In genomic region chr1:72123434-72124297, GRCm38 (mm10) we compare ENCODE assay signal across 8 mouse cellular contexts.
DNase-seq lines count a peak whose midpoint lies in the region; ATAC-seq lines count a peak whose summit lies in the region.

No protein-coding gene starts in this region.

- no peaks in the 10 kb centered on the region for H3K36me3 ChIP-seq in midbrain, embryonic 10.5 days

- no peaks in the 10 kb centered on the region for H3K9me3 ChIP-seq in midbrain, embryonic 10.5 days (replicated peaks)

- 0 out of 2 replicates have a peak, but pooled peaks cover 2% of the 10 kb centered on the region for H3K4me1 ChIP-seq in midbrain, embryonic 10.5 days

- no peaks in the 10 kb centered on the region for H3K27me3 ChIP-seq in midbrain, embryonic 10.5 days (ENCODE audit: low read depth, poor library complexity, severe bottlenecking)

- H3K4me3 ChIP-seq in midbrain, embryonic 10.5 days = peak overlapping the region; percentile 16; the same call in 1 of the 2 replicates

- WGBS in midbrain, embryonic 10.5 days = 37% methylated on average over 23 of the region's 23 CpGs

- ATAC-seq in activated CD4-positive, CD25-positive, alpha-beta regulatory T cell, adult 4 months = no peak

- H3K27ac ChIP-seq in midbrain, embryonic 10.5 days (replicated peaks) = no peak overlapping the region

- peak; percentile 84 for DNase-seq in ZHBTc4 (ENCODE audit: low read depth, low spot score)
- DNase-seq in cerebellum, postnatal 4 days (ENCODE audit: low spot score in 2 of 2) = peak; percentile 95 to 96
- DNase-seq in gastrocnemius, postnatal 10 days = peak; percentile 95
- peak; percentile 65 for DNase-seq in induced T-regulatory cell, adult 2 months (ENCODE audit: low read depth)
- DNase-seq in left cerebral cortex, adult 9 months (ENCODE audit: low spot score in 2 of 2) = peak; percentile 25 to 88
- peak; percentile 85 for DNase-seq in midbrain, embryonic 10.5 days (ENCODE audit: low spot score)
- peak; percentile 76 to 81 for DNase-seq in right cerebral cortex, postnatal 36 days (ENCODE audit: low spot score in 2 of 2)
